Mouse (Mus musculus) liver, embryonic 11.5 days (tissue): ENCODE data around the gene Krit1. TPM values are rescaled to one million over a fixed set of nuclear protein-coding genes. Genes with fewer than 3 reads are reported as not detected.
"Not testable (repeated sequence)": the region's sequence is repeated elsewhere in the genome, so short reads cannot be mapped to it uniquely, and the experiment has no call there.

Source experiments
- ATAC-seq: fragments of 200-750 bp; cut with Nextera tagmentation; replicated peaks from 2 replicates; pipeline ENCODE4 v1.8.0; 2017; ENCODE audit warnings: moderate number of reproducible peaks, mild to moderate bottlenecking, moderate TSS enrichment, moderate library complexity; ENCODE audit not compliant: low FRiP score
- DNase-seq: peaks from one replicate; pipeline ENCODE4 v3.0.0-alpha.2; 2017; ENCODE audit warnings: low spot score
- H3K27ac ChIP-seq: fragments of 300-500 bp; sonication (generic); 2 replicates; pipeline ENCODE4 v1.5.1; 2014; ENCODE audit warnings: mild to moderate bottlenecking, low read depth, low read length, control low read depth
- H3K27me3 ChIP-seq: fragments of 300-500 bp; sonication (generic); replicated peaks from 2 replicates; pipeline ENCODE4 v1.6.1; 2014; ENCODE audit warnings: low read length, mixed read lengths; ENCODE audit not compliant: control insufficient read depth, insufficient read depth
- H3K36me3 ChIP-seq: fragments of 300-500 bp; sonication (generic); 2 replicates; pipeline ENCODE4 v1.6.1; 2014; ENCODE audit warnings: mild to moderate bottlenecking, low read length, moderate library complexity, mixed read lengths; ENCODE audit not compliant: control insufficient read depth, insufficient read depth
- H3K4me1 ChIP-seq: fragments of 300-500 bp; sonication (generic); replicated peaks from 2 replicates; pipeline ENCODE4 v1.6.1; 2014; ENCODE audit warnings: low read length, mixed read lengths; ENCODE audit not compliant: control insufficient read depth, insufficient read depth
- H3K4me2 ChIP-seq: fragments of 300-500 bp; sonication (generic); 2 replicates; pipeline ENCODE4 v1.6.1; 2014; ENCODE audit warnings: mild to moderate bottlenecking, control low read depth, moderate library complexity
- H3K4me3 ChIP-seq: fragments of 300-500 bp; sonication (generic); 2 replicates; pipeline ENCODE4 v1.5.1; 2014; ENCODE audit warnings: low read depth, low read length, control low read depth
- H3K9ac ChIP-seq: fragments of 300-500 bp; sonication (generic); 2 replicates; pipeline ENCODE4 v1.6.1; 2014; ENCODE audit warnings: low read depth, low read length, control low read depth
- H3K9me3 ChIP-seq: fragments of 300-500 bp; sonication (generic); 2 replicates; pipeline ENCODE4 v1.6.1; 2016; ENCODE audit warnings: low read length, inconsistent platforms, mixed read lengths; ENCODE audit not compliant: control insufficient read depth
- WGBS: fragments of 180-500 bp; shearing (Covaris S2); extraction: QIAGEN DNeasy Blood & Tissue Kit; methylation state at CpG from one replicate; pipeline ENCODE4 v1.1.7; 2014; 5-methylcytosine and 5-hydroxymethylcytosine counted together
- polyA plus RNA-seq: library from polyadenylated mRNA; unstranded; fragments of >200 nt; fragmentation: Nextera tagmentation; extraction: Ambion mirVana; gene quantifications from 2 replicates; pipeline ENCODE4 v1.2.1, GENCODE M21; 2014

Gene Krit1
- polyA plus RNA-seq, 1 experiment from 2014 or later = 38.8 TPM

- ATAC-seq = no peak; the same call in 1 of the 2 replicates
- no peak within 1 kb of the TSS for H3K27ac ChIP-seq
Observed at GRCm38 (mm10) chr5:3845026-3845425, 42.0 kb downstream of the Krit1 start, which contains the start of gene Lrrd1. TSS of gene Lrrd1 (plus strand) at chr5:3845173.

GRCm38 (mm10) chr5:3870161-3870560 lies 67.2 kb downstream of the Krit1 start:
- WGBS = 67% methylated on average over 4 of the region's 4 CpGs
- Histone ChIP-seq H3K9me3 (no peaks in the 10 kb centered on the region), H3K4me3 (no peak overlapping the region), H3K4me1 (no peaks in the 10 kb centered on the region), H3K9ac (no peak overlapping the region), H3K27me3 (no peaks in the 10 kb centered on the region), H3K27ac (no peak overlapping the region), H3K36me3 (no peaks in the 10 kb centered on the region), H3K4me2 (no peak overlapping the region)
- DNase-seq (no peak), ATAC-seq (no peak)

More at GRCm38 (mm10) chr5:3845026-3845425, 42.0 kb downstream of the Krit1 start, which contains the start of gene Lrrd1:
- WGBS = 20% methylated on average over 24 of the region's 24 CpGs
- Histone ChIP-seq H3K9me3 (no peaks in the 10 kb centered on the region), H3K4me1 (no peaks in the 10 kb centered on the region), H3K4me2 (peak within 1 kb of the TSS; percentile 60), H3K27me3 (peaks cover 3% of the 10 kb centered on the region; the same call in 1 of the 2 replicates), H3K9ac (no peak within 1 kb of the TSS), H3K4me3 (peak within 1 kb of the TSS; percentile 39), H3K36me3 (no peaks in the 10 kb centered on the region)
- DNase-seq = no peak

- no peak overlapping the region for H3K27ac ChIP-seq
- no peaks in the 10 kb centered on the region for H3K9me3 ChIP-seq
- no peaks in the 10 kb centered on the region for H3K36me3 ChIP-seq
- DNase-seq (no peak), ATAC-seq (no peak)
- no peaks in the 10 kb centered on the region for H3K27me3 ChIP-seq
- no peak overlapping the region for H3K9ac ChIP-seq
- H3K4me3 ChIP-seq = no peak overlapping the region
- H3K4me1 ChIP-seq = no peaks in the 10 kb centered on the region
- no peak overlapping the region for H3K4me2 ChIP-seq
- whole genome bisulfite sequencing = 72% methylated on average over 1 of the region's 1 CpGs
Observed at GRCm38 (mm10) chr5:3872348-3872747, 69.4 kb downstream of the Krit1 start.

- no peak for DNase-seq
- no peak overlapping the region for H3K27ac ChIP-seq
- H3K27me3 ChIP-seq = no peaks in the 10 kb centered on the region
- no peaks in the 10 kb centered on the region for H3K9me3 ChIP-seq
- no peaks in the 10 kb centered on the region for H3K36me3 ChIP-seq
- no peak for ATAC-seq
- WGBS = 79% methylated on average over 3 of the region's 3 CpGs
- H3K4me3 ChIP-seq = no peak overlapping the region
- no peak overlapping the region for H3K4me2 ChIP-seq
- no peaks in the 10 kb centered on the region for H3K4me1 ChIP-seq
- no peak overlapping the region for H3K9ac ChIP-seq
Observed at GRCm38 (mm10) chr5:3873485-3873884, 70.5 kb downstream of the Krit1 start.

GRCm38 (mm10) chr5:3886862-3887261 lies 83.9 kb downstream of the Krit1 start:
- not testable (repeated sequence) for H3K27ac ChIP-seq, H3K4me3 ChIP-seq, ATAC-seq, H3K9ac ChIP-seq, H3K27me3 ChIP-seq, H3K36me3 ChIP-seq, H3K4me1 ChIP-seq, H3K4me2 ChIP-seq, H3K9me3 ChIP-seq, DNase-seq
- 78% methylated on average over 6 of the region's 7 CpGs for WGBS

- ATAC-seq (no peak), DNase-seq (no peak)
- H3K27me3 ChIP-seq = no peaks in the 10 kb centered on the region
- no peaks in the 10 kb centered on the region for H3K9me3 ChIP-seq
- H3K36me3 ChIP-seq = no peaks in the 10 kb centered on the region
- no peak overlapping the region for H3K27ac ChIP-seq
- H3K9ac ChIP-seq = no peak overlapping the region
- no peak overlapping the region for H3K4me2 ChIP-seq
- H3K4me1 ChIP-seq = no peaks in the 10 kb centered on the region
- H3K4me3 ChIP-seq = no peak overlapping the region
Observed at GRCm38 (mm10) chr5:3889201-3889600, 86.2 kb downstream of the Krit1 start.

GRCm38 (mm10) chr5:3893459-3894293 lies 90.7 kb downstream of the Krit1 start, which contains the start of gene Mterf1a:
TSS of gene Mterf1a (minus strand) at chr5:3893933.
- H3K27ac ChIP-seq, DNase-seq, H3K27me3 ChIP-seq, H3K36me3 ChIP-seq, H3K4me1 ChIP-seq, H3K9me3 ChIP-seq: not testable (repeated sequence)
- peak within 1 kb of the TSS; percentile 75 for H3K4me2 ChIP-seq
- peak within 1 kb of the TSS; percentile 58 for H3K4me3 ChIP-seq
- 6% methylated on average over 6 of the region's 47 CpGs for WGBS
- peak within 1 kb of the TSS; percentile 67 for H3K9ac ChIP-seq
- ATAC-seq = peak; percentile 100

GRCm38 (mm10) chr5:3894294-3894619 lies 91.3 kb downstream of the Krit1 start:
- ATAC-seq, H3K4me3 ChIP-seq, DNase-seq: not testable (repeated sequence)

More at GRCm38 (mm10) chr5:3894294-3894619, 91.3 kb downstream of the Krit1 start:
- H3K9me3 ChIP-seq, H3K4me2 ChIP-seq, H3K4me1 ChIP-seq, H3K27me3 ChIP-seq, H3K36me3 ChIP-seq, H3K27ac ChIP-seq, H3K9ac ChIP-seq: not testable (repeated sequence)
- 91% methylated on average over 4 of the region's 4 CpGs for WGBS
